Mouse (Mus musculus): ENCODE data around the gene Prdm2.

- no peak for TF ChIP-seq CTCF (IDR thresholded peaks at IDR 0.05; ENCODE audit: low read depth, low read length)
- TF ChIP-seq POLR2A (IDR thresholded peaks at IDR 0.05; ENCODE audit: borderline replicate concordance, low read depth, low read length): no peak
These were observed 332 bp upstream of the Prdm2 start for GRCm38 (mm10) chr4:143213175-143213479.
